Mouse (Mus musculus): ENCODE measurements around the gene Usp53. TPM values are rescaled to one million over a fixed set of nuclear protein-coding genes. Genes with fewer than 3 reads are reported as not detected.

Usp53 gene
- polyA plus RNA-seq, 1 experiment: 10.4 TPM

DNA sequence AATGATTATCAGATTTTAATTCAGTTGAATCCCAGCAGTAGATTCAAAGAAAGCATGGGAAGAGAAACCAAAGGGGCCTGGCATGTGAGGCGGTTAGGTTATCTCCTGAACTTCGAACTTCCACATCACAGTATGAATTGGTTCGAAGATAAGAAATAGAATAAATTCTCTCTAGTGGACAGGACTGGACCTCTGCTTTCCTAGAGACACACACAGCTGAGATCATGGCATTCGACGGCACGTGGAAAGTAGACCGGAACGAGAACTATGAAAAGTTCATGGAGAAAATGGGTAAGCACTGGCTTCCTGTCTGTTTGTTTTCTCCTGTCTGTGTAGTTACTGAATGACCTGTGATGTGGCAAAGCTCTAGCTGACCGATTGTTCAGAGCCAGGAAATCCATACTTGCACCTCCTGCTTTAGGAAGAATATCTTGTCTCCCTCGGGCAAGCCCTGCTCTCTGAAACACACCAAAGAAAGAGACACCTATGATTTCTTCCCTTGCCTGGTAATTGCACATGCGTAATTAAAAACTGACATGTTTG, 89.0 kb downstream of the Usp53 start:
- H3K27ac ChIP-seq (ENCODE audit: insufficient read depth, low read length): no peak overlapping the region
- no peak for TF ChIP-seq CTCF (IDR thresholded peaks at IDR 0.05; ENCODE audit: borderline replicate concordance, insufficient read depth, low read length)
- no peak for TF ChIP-seq POLR2A (IDR thresholded peaks at IDR 0.05; ENCODE audit: low read depth, low read length)
- no peaks in the 10 kb centered on the region for H3K4me1 ChIP-seq (ENCODE audit: control insufficient read depth, insufficient read depth, low read length)

DNA sequence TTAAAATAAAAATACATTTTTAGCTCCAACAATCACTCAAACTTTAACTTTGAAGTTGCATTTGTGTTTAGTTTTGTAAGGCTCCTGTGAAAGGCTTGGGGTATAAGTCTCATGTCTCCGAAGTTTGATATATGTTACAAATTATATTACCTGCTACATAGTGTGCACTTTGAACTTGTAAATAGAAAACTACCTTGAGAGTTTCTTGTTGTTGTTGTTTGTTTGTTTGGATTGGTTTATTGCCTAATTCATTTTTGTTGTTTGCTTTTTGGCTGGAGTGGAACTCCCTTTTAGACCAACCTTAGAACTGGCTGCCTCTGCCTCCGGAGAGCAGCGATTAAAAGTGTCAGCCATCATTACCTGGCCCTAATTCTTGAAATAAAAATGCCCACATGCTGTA, 89.5 kb downstream of the Usp53 start, which contains the start of gene Fabp2:
Fabp2 (plus strand) TSS at position 301 of the 400 bp plus-strand sequence.
- Histone ChIP-seq H3K4me1 (ENCODE audit: control insufficient read depth, insufficient read depth, low read length) (no peaks in the 10 kb centered on the region), H3K27ac (ENCODE audit: insufficient read depth, low read length) (no peak within 1 kb of the TSS), H3K4me3 (ENCODE audit: insufficient read depth, low read length) (no peak within 1 kb of the TSS)
- TF ChIP-seq CTCF (IDR thresholded peaks at IDR 0.05; ENCODE audit: borderline replicate concordance, insufficient read depth, low read length): no peak
- no peak for TF ChIP-seq POLR2A (IDR thresholded peaks at IDR 0.05; ENCODE audit: low read depth, low read length)

More for the DNA sequence above, 89.0 kb downstream of the Usp53 start:
- no peak overlapping the region for H3K4me3 ChIP-seq (ENCODE audit: insufficient read depth, low read length)

DNA sequence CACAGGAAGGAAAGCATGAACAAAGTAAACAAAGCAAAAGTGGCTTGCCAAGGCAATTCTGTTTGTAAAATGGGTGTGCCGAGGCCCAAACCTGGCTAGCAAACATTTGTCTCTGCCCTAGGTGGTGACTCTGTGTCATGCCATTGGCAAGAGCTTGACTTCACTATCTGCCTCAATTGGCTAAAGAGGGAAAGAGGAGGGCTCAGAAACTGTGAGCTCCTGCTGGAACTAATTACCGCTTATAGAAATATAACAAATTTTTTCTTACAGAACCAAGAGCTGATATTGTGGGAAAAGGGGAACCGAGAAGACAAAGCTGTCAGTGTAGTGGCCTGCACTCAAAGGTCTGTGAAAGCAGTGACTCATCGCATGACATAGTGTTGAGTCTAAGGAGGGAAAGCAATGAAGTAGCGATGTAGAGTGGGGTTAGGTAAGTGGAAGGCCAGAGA, 95.9 kb downstream of the Usp53 start:
- no peak for TF ChIP-seq POLR2A (IDR thresholded peaks at IDR 0.05; ENCODE audit: low read depth, low read length)
- no peak for TF ChIP-seq CTCF (IDR thresholded peaks at IDR 0.05; ENCODE audit: borderline replicate concordance, insufficient read depth, low read length)
- Histone ChIP-seq H3K27ac (ENCODE audit: insufficient read depth, low read length) (peak overlapping the region; percentile 64), H3K4me3 (ENCODE audit: insufficient read depth, low read length) (no peak overlapping the region), H3K4me1 (ENCODE audit: control insufficient read depth, insufficient read depth, low read length) (peaks cover 7% of the 10 kb centered on the region)

DNA sequence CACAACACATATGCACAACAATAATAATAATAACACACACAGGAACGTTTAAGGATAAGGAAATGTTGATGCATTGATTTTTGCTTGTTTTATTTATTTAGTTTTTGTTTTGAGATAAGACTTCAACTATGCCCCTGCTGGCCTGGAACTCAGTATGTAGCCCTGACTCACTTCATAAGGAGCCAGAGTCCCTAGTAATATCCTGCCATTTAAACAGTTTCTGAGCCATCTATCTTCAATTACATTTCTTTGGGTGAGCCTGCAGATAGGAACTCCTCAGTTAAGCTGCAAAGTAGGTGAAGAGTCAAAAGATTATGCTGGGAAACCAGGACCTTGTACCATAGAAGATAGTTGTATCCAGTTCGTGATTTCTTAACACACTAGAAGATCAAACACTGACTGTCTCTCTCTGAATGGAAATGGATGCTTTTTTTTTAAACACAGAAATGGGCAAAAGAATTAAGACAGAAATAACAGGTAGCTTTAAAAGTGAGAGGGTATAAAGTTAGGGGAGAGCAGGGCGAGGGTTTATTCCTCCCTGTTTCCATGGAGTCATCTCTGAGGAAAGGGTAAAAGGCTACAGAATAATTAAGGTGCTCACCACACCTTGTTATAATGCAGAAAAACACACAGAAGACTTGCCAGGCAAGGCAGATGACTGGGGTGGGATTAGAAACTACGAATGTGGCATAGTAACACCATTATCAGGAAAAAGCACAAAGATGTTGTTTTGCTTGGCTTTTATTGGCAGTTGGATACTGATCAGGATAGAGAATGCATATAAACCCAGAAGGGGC, 96.6 kb downstream of the Usp53 start:
- peaks cover 7% of the 10 kb centered on the region for H3K4me1 ChIP-seq (ENCODE audit: control insufficient read depth, insufficient read depth, low read length)
- peak overlapping the region; percentile 64 for H3K27ac ChIP-seq (ENCODE audit: insufficient read depth, low read length)
- H3K4me3 ChIP-seq (ENCODE audit: insufficient read depth, low read length): no peak overlapping the region
- no peak for TF ChIP-seq POLR2A (IDR thresholded peaks at IDR 0.05; ENCODE audit: low read depth, low read length)
- no peak for TF ChIP-seq CTCF (IDR thresholded peaks at IDR 0.05; ENCODE audit: borderline replicate concordance, insufficient read depth, low read length)

Other genes with a start within 250 kb of the Usp53 start
- gene Fabp2, start 89.4 kb downstream of the Usp53 start, polyA plus RNA-seq (2011; ENCODE audit: insufficient read length, low read depth, missing spikeins): not detected in 2 replicates
- gene Gm10959, start 65.2 kb downstream of the Usp53 start, polyA plus RNA-seq (2011; ENCODE audit: insufficient read length, low read depth, missing spikeins): not detected in 2 replicates
- gene 1810037I17Rik, start 60.3 kb downstream of the Usp53 start, polyA plus RNA-seq (2011; ENCODE audit: insufficient read length, low read depth, missing spikeins): 72.3 and 85.7 TPM in 2 replicates
- gene Myoz2, start 50.5 kb upstream of the Usp53 start, polyA plus RNA-seq (2011; ENCODE audit: insufficient read length, low read depth, missing spikeins): not detected in 2 replicates

Measured in embryonic fibroblast, embryonic 13.5 days (primary cell).